Mouse (Mus musculus) CH12F3 (cell line): ENCODE results near the gene Ndufc2.

Source experiments
- in situ Hi-C: fragments of 300-500 bp; cut with MboI; formaldehyde crosslinking; loops from 2 replicates; pipeline ENCODE4 v1.14.3; 2020; ENCODE audit warnings: low sequenced_read_pairs

The Ndufc2 gene

DNA sequence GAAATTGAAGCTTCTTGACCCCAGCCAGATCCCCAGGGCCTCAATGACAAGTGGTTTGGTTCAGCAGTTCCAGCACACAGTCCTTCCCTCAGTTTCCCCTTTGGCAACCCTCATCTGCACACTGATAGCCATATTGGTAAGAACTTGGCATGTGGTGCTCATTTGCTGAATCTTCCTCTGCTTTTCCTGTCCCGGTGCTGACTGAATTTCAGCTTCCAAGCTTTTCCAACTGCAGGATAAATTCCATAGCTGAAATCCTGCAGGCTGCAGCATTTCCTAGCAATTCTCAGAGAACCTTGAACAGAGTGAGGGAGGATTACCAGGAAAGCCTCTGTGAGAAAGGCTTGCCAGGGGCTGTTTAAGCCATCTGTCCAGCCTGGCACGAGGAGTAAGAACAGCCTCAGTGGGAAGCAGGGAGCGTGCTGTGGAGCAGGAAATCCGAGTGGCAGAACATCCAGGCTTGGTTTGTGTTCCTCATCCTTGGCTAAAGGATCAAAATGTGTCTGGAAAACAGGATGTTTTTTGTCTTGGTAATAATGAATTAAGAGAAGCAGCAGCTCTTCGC is 12.9 kb upstream of the Ndufc2 start:
- in situ Hi-C loops: no loop called here

DNA sequence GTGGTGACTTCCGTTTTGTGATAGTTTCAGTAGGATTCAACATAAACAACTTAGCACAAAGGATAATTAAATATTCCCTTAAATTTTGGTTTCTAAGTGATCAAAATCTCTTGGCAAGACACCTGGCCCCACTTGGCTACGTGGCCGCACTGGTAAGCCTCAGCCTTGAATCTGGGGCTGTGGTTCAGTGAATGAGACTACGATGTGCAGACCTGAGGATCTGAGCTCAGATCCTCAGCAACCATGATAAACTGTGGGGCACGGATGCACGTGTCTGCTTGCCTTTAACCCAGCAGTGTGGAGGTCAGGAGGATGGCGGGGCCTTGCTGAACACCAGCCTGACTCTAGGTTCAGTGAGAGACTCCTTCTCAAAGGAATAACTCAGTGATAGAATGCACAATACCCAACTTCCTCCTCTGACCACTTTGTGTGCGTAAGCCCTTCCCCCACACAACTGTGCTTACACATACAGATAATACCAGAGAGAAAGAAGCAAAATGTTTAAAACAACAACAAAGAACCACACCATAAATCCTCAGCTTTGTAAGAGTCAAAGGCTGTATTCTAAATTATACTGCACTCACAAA is 12.1 kb upstream of the Ndufc2 start:
- in situ Hi-C loops: no loop called here

DNA sequence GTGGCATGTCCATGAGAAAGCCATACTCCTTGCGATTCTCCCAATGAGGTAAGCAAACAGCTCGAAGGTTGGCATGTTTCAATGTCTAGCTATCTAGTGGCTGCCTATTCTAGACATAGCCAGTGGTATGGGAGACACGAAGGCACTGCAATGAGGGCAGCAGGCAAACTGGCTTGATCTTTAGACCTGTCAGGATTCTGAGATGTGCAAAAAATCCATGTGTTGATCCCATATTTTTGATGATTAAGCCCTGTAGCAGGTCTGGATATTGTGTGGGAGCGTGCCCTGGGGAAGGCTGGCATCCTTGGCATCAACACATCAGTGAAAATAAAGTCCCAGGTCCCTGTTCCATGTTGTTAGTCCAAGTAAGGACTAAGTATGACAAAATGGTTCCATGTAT is 11.3 kb upstream of the Ndufc2 start:
- in situ Hi-C loops: no loop called here

DNA sequence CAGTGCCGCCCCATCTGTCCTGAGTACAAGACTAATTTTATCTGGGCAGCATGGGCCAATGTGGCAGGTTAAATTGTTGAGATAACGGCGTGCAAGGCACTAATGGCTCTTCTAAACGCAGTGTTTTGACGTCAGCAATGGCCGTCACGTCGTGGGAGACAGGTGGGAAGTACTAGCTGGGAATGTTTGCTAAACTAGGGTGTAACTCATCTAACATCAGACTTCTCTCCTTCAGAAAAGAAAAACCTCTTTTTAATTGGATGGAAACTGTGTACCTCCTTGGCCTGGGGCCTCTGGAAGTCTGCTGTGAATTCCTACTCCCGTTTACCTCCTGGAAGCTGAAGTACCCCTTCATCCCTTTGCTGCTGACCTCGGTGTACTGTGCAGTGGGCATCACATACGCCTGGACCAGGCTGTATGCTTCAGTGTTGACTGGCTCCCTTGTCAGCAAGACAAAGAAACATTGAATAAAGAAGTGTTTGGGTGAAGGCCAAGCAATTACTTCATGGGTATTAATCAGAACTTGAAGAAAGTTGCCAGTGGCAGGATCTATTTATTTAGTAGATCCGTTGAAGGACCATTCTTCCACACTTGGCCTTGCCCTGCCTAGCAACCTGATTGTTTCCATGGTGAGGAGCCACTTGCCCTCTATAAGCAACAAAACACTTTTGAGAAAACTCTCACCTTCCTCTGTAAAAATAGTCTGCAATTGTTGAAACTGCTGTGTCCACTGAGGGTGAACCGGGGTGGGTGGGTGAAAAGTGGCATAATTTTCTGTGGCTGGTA is 8.3 kb upstream of the Ndufc2 start:
- in situ Hi-C loops: no loop called here

DNA sequence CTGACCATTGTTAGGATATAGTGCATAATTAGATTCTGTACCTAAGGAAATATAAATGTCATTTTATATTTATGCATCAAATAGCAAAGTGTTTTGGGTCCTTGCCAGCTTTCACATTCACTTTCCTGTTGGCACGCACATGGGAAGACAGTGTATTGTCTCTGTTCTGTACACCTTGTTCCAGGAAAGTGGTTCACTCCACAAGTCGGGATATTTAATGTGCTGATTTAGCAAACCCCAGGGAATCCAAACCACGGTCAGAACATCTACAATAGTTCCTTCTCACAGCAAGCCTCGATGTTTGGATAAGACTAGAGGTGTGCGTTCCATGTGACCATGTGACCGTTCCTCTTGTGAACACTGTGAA is 7.7 kb upstream of the Ndufc2 start:
- in situ Hi-C loops: no loop called here

DNA sequence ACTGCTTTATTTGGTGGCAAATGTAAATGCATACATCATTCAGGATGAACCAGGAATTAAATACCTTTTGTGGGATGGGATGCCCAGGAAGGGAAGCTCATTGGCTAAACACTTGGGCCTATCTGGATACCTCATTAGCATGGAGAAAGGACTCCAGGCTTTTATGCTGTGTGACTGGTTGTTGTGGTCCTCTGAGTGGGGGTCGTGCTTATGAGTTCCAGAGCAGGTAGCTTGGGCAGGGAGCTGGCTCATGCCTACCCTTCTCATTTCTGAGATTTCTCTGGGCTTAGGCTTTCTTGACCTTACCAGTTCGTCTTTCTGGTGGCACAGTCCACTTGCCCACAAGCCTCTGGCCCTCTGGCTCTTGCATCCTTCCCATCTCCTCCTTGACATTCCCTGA is 5.4 kb upstream of the Ndufc2 start:
- in situ Hi-C loops: no loop called here

DNA sequence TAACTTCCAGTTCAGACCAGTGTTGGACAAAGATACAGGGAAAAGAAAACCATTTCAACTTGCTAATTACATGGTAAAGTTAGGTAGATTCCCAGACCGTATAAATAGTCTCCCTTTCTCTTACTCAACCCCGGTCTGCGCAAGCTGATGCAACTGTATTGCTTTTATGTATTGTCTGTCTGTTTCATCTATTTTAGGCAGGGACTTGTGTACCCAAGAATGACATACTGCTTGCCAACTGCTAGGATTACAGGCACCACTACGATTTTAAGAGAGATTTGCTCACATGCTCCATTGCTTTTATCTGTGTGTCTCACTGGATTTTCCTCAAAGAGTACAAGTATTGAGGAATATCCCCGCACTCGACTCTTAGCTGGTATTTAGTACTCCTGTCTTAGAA is 860 bp upstream of the Ndufc2 start:
- in situ Hi-C loops: no loop called here

DNA sequence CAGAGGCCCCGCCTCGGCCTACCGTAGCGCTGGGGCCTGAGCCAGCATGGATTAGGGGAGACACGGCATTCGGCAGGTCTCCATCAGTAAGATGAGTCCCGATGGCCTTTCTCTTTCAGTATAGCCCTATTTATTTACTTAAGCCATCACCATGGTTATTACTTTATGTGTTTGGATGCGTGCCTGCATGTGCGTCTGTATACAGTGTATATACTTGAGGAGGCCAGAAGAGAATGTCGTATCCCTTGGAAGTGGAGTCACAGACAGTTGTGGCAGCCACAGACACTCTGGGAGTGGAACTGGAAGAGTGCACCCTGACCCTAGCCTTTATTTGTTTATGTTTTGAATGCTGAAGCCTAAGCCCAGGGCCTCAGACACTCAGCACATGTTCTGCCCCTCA is 7.3 kb downstream of the Ndufc2 start:
- in situ Hi-C loops: no loop called here

DNA sequence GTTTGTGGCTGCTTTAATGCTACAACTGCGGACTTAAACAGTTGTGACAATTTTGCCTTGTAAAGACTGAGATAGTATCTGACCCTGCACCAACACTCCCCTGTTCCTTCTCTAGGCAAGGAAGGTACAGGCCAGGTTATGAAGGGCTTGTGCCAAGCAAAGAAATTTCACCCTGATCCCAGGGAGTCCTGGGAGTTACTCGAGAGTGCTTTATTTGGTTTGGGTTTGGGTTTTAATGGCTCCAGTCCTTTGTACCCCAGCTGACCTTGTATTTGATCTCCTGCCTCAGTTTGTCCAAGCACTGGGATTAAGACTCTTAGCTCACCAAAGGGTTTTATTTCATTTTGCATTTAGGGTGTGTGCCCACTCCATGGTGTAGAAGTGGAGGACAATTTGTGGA is 11.3 kb downstream of the Ndufc2 start:
- in situ Hi-C loops: no loop called here

DNA sequence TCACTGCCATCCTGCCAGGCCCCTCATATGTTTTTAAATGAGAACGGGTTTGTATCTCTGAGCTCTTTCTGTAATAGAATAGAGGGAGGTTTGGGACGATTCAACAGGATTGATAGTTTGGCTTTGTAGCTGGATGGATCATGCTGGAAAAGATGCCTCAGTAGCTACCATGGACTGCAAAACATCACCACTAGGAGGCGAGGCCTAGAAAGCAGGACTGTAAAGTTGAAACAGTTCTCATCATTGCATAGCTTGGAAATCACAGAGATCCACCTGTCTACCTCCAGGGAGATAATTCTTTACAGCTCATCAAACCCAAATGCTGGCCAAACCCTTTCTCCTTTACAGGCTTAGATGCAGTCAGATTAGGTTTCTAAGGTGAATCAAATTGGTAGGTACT is 11.8 kb downstream of the Ndufc2 start:
- in situ Hi-C loops: no loop called here

DNA sequence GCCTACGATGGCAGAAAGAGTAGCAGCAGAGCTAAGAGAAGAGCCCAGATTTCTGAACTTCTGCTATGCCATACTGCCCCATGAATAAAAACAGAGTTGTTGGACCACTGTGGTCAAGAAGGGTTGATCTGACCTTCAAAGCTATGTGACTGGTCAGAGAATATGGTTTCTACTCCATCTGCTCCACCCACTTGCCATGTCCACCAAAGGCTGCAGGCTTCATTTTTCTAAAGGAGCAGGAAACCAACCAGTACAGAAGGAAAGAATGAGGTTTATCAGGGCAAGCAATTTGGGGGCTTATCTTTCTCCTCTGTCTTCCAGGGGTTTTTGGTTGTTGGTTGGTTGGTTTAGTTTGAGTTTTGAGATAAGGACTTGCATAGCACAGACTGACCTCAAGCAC is 14.2 kb downstream of the Ndufc2 start:
- in situ Hi-C loops: no loop called here

DNA sequence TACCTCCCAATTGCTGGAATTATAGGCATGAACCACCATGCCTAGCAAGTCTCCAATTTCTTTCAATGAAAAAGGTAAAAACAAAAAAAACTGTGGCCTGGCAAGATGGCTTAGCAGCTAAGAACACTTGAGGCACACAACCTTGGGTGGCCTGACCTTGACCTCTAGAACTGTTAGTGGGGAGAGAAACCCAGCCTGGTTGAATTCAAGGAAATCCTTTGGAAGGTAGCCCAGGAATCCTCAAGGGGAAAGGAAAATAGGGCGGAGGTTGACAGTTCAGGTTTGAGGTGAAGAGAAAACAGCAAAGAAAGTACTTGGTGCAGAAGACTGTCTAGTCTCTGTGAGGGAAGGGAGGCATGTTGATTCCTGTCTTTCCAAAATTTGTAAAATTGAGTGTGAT is 14.6 kb downstream of the Ndufc2 start:
- in situ Hi-C loops: no loop called here

DNA sequence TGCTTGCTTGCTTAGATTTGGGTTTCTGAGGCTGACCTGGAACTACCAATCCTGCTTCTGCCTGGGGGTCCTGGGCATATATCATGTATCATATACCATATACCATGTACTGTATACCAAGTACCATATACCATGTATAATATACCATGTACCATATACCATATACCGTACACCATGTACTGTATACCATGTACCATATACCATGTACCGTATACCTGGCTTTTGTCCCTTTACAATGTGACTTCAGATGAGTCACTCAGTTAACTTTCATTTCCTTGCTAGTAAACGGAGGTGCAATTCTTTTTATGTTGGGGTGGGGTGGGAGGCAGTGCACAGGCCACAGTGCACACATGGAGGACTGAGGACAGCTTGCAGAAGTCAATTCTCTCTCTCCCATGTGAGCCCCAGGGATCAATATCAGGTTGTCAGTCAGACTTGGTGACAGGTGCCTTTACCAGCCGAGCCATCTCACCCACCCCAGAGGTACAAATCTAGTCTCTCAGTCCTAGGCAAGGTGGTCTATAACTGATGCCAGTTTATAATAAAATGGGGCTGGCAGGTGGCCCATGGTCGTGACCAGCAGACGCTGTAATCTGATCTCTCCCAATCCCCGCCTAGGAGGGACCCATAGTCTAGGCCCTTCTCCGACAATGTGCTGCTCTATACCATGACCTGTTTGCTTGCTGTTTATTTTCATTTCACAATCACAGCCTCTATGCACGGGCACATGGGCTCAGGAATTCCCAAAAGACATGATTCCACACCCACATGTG is 15.3 kb downstream of the Ndufc2 start:
- in situ Hi-C loops: no loop called here

DNA sequence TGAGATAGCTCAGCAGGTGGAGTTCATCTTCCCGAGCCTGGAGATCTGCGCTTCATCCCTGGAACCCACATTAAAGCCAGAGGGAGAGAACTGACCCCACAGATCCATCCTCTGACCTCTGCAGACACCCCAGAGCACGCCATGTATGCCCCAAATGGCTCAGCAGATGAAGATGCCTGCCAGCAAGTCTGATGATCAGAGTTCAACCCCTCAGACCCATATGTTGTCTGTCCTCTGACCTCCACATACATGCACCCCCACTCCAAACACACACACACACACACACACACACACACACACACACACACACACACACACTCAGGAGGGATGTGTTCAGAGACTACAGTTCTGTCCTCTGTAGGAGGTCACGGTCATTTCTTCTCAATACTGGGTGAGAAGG is 16.7 kb downstream of the Ndufc2 start:
- in situ Hi-C loops: no loop called here

DNA sequence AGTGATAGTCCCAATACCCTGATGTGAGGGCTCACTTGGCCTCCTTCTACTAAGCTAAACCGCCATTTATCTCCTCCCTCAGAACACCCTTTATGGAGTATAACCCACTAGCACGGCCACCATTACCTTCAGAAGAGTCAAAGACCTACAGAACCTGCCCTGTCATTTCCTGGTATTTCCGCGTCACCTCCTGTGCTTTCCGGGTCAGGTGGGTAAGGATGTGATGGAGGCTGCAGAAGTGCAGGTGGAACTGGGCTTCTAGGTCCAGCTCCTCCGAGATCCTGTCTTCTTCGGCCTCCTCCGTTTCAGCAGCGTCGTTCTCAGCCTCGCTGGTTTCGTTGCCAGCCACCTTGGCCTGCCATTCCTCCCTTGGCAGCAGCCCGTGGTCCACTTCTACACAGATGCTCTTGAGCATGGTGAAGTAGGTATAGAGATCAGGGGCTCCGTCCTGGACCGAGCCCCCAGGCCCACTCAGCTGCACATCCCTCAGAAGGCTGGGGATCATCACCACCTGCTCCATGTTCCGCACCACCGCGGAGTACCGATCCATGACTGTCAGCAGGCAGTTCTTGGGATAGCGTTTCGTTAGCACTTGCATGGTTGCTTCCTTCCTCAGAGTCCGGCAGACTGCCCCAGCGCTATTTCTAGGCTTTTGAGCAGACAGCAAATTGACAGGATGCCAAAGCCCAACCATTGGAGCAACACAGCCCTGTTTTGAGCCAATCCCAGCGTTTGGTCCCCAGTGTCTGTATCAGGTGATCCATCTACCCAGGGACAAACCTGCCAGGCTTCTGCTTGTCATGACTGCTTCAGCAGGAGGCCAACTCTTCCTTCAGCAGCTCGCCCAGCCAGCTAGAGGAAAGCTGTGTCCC is 17.3 kb downstream of the Ndufc2 start, which contains the start of gene Thrsp:
Gene Thrsp, minus strand, starts transcription at position 825 of the 872 bp plus-strand sequence.
- in situ Hi-C loops: no loop called here

DNA sequence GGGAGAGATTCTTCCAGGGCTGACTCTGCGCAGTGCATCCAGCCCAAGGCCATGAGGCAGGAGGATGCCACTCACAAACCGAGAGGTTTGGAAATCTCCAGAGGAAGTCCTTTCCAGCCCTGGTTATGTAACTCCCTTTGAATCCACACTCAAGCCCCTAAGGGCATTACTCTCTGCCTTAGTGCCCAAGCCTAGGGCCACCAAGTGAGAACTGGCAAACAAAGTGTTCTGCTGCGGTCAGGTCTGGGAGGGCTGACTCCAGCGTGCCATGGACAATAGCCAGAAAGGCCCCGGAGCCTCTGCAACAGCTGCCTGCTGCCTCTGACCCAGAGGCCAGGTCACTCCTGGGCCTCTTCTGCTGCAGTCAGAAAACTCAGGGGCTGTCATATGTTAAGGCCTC is 18.9 kb downstream of the Ndufc2 start:
- in situ Hi-C loops: no loop called here

DNA sequence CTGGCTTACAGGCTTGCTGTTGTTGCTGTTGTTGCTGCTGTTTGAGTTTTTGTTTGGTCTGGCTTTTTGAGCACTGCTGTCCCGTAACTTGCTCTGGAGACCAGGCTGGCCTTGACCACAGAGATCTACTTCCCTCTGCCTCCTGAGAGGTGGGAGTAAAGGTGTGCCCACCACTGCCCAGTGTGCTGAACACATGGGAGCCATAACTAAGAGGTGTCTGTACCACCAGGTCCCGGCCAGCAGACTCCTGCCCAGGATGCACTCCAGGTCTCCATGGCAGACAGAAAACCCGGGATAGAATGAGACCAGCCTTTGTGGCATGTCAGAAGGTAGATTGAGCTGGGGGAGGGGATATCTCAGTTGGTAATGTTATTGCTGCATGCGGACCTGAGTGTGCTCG is 19.4 kb downstream of the Ndufc2 start:
- in situ Hi-C loops: no loop called here

DNA sequence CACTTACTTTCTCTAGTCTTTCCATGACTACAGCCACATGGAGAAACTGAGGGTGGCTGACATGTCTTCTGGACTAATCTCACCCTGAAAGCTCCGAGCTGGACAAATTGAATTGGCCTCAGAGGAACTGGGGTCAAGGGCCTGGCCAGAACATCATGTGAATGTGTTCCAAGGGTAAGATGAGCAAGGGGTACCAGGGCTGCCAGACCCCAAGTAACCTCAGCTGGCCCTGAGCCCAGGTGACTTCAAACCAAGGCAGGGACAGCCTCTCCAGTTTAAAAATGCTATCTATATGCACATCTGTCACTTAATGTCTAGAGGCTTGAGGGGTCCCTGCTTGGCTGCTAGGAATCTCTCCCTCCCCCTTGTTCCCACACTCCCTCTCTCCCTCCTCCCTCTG is 20.6 kb downstream of the Ndufc2 start:
- in situ Hi-C loops: no loop called here

DNA sequence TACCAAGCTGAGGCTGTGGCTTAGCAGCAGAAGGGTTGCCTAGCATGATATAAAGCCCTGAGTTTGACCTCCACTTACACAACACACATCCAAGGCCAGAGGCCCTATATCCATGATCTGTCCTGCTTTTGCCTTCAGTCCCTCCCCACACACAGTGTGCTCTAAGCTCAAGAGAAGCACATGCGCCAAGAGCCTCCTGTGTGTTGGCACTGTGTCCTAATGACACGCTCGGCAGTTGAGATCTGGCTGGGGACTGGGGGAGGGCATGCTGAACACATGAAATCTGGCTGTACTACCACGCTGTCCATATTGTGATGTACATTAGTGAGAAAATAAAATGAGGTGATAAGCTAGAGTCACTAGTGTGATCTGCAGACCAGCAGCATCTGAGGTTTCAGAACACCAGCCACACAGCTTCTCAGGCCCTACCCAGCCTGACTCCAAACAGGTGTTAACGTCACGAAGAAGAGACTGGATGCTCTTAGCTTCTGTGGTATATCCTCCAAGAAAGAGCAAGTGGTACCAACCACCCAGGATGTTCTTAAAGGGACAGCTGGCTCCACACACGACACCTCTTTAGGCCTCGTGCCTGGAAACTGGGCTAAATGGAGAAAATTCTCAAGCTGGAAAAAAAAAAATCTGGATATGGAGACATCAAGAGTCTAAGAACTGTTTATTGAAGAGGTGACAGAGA is 21.3 kb downstream of the Ndufc2 start:
- in situ Hi-C loops: no loop called here

DNA sequence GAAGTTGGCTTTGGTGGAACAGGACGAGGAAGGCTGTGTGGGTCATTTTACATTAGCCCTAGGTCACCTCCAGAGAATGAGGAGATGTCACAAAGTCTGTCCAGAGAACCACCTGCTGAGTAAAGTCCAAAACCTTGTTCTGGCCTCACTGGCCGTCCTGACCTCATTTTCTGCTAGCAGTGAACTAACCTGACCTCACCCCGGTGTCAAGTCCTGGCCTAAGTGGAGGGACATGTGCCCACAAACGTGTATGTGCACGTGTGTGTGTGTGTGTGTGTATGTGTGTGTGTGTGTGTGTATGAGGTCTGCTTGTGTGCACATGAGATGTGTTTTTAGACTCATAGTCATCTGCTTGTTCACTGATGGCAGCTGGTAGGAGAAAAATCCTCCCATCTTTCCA is 24.0 kb downstream of the Ndufc2 start:
- in situ Hi-C loops: no loop called here
